ENCODE assay signal across 8 mouse cellular contexts in genomic region chr16:78237641-78238051, GRCm38 (mm10).
DNase-seq lines count a peak whose midpoint lies in the region; ATAC-seq and TF ChIP-seq lines count a peak whose summit lies in the region.

No protein-coding gene starts in this region.

- H3K36me3 ChIP-seq in hindbrain, embryonic 11.5 days (ENCODE audit: control insufficient read depth, insufficient read depth, low read length), result no peaks in the 10 kb centered on the region
- H3K36me3 ChIP-seq in midbrain, embryonic 10.5 days, result no peaks in the 10 kb centered on the region

- H3K9ac ChIP-seq in hindbrain, embryonic 11.5 days (ENCODE audit: low read depth, low read length), result peak overlapping the region; percentile 43

- no peaks in the 10 kb centered on the region for H3K9me3 ChIP-seq in hindbrain, embryonic 11.5 days (ENCODE audit: control insufficient read depth, low read length)
- H3K9me3 ChIP-seq in midbrain, embryonic 10.5 days (replicated peaks), result no peaks in the 10 kb centered on the region

- DNase-seq in layer of hippocampus, adult 2 months (ENCODE audit: low spot score in 2 of 2), result no peak
- DNase-seq in layer of hippocampus, adult 8-10 months (ENCODE audit: low spot score in 2 of 2), result no peak
- DNase-seq in hindbrain, embryonic 11.5 days (ENCODE audit: low spot score), result peak; percentile 70
- peak; percentile 51 for DNase-seq in midbrain, embryonic 10.5 days (ENCODE audit: low spot score)
- DNase-seq in urinary bladder, postnatal 36 days (ENCODE audit: low spot score in 2 of 2), result no peak
- no peak for DNase-seq in thymus, postnatal 14 days
- no peak for DNase-seq in spleen, adult 12 weeks (ENCODE audit: low spot score)

- 0% methylated on average over 13 of the region's 15 CpGs for WGBS in hindbrain, embryonic 11.5 days
- under 1% methylated on average over 14 of the region's 15 CpGs for WGBS in midbrain, embryonic 10.5 days

- no peak for TF ChIP-seq POLR2A in cortical plate, adult 2 months (IDR thresholded peaks at IDR 0.05; ENCODE audit: extremely low read depth, insufficient read depth, low read length)

- peak overlapping the region; percentile 61 for H3K4me2 ChIP-seq in hindbrain, embryonic 11.5 days (replicated peaks; ENCODE audit: low read depth, low read length)

- peak overlapping the region; percentile 53 for H3K4me3 ChIP-seq in layer of hippocampus, adult 2 months
- peak overlapping the region; percentile 38 for H3K4me3 ChIP-seq in cortical plate, adult 2 months (ENCODE audit: insufficient read depth, low read length)
- peak overlapping the region; percentile 33 for H3K4me3 ChIP-seq in hindbrain, embryonic 11.5 days (ENCODE audit: low read depth, low read length)
- H3K4me3 ChIP-seq in midbrain, embryonic 10.5 days, result peak overlapping the region; percentile 54

- TF ChIP-seq CTCF in layer of hippocampus, adult 2 months (conservative IDR thresholded peaks at IDR 0.05), result no peak
- no peak for TF ChIP-seq CTCF in cortical plate, adult 2 months (IDR thresholded peaks at IDR 0.05; ENCODE audit: extremely low read depth, insufficient read depth, low read length)

- no peaks in the 10 kb centered on the region; the same call in 1 of the 2 replicates for H3K4me1 ChIP-seq in cortical plate, adult 2 months (ENCODE audit: control insufficient read depth, insufficient read depth, low read length)
- no peaks in the 10 kb centered on the region for H3K4me1 ChIP-seq in hindbrain, embryonic 11.5 days (replicated peaks; ENCODE audit: control insufficient read depth, insufficient read depth, low read length)
- H3K4me1 ChIP-seq in midbrain, embryonic 10.5 days, result peaks cover 37% of the 10 kb centered on the region

- no peak overlapping the region for H3K27ac ChIP-seq in layer of hippocampus, adult 2 months
- H3K27ac ChIP-seq in cortical plate, adult 2 months (ENCODE audit: insufficient read depth, low read length), result no peak overlapping the region
- peak overlapping the region; percentile 89 for H3K27ac ChIP-seq in hindbrain, embryonic 11.5 days (ENCODE audit: low read depth, low read length)
- H3K27ac ChIP-seq in midbrain, embryonic 10.5 days (replicated peaks), result peak overlapping the region; percentile 90

- no peaks in the 10 kb centered on the region for H3K27me3 ChIP-seq in hindbrain, embryonic 11.5 days (ENCODE audit: control insufficient read depth, insufficient read depth, low read length)
- peaks cover 16% of the 10 kb centered on the region for H3K27me3 ChIP-seq in midbrain, embryonic 10.5 days (ENCODE audit: low read depth, poor library complexity, severe bottlenecking)

- ATAC-seq in hindbrain, embryonic 11.5 days (ENCODE audit: low FRiP score), result peak; percentile 58

Comparison
In these comparisons a context has a peak if more than half of its experiments do, and no peak if none do; other contexts are left out.
1. DNase-seq: peak in hindbrain, embryonic 11.5 days (single experiment) and midbrain, embryonic 10.5 days (single experiment); none in layer of hippocampus, adult 2 months (0 of 2), layer of hippocampus, adult 8-10 months (0 of 2), urinary bladder, postnatal 36 days (0 of 2), thymus, postnatal 14 days (single experiment) and spleen, adult 12 weeks (single experiment).
2. H3K27ac ChIP-seq: peak in hindbrain, embryonic 11.5 days (single experiment) and midbrain, embryonic 10.5 days (single experiment); none in layer of hippocampus, adult 2 months (single experiment) and cortical plate, adult 2 months (single experiment).
3. Peak in every context shown above with its lines, with median percentiles within 50 percentile points of each other: H3K4me3 ChIP-seq.